Mouse (Mus musculus) liver, embryonic 13.5 days (tissue): Measurements from ENCODE around the gene Nup62. TPM values are rescaled to one million over a fixed set of nuclear protein-coding genes. Genes with fewer than 3 reads are reported as not detected.

ENCODE experiments used
- ATAC-seq: fragments of 200-750 bp; cut with Nextera tagmentation; 2 replicates; pipeline ENCODE4 v1.8.0; 2017; ENCODE audit warnings: low read depth, mild to moderate bottlenecking, moderate number of reproducible peaks, moderate library complexity
- DNase-seq: peaks from one replicate; pipeline ENCODE4 v3.0.0; 2022
- H3K27ac ChIP-seq: fragments of 300-500 bp; sonication (generic); 2 replicates; pipeline ENCODE4 v1.5.1; 2015; ENCODE audit warnings: moderate library complexity, mild to moderate bottlenecking, inconsistent platforms
- H3K27me3 ChIP-seq: fragments of 300-500 bp; sonication (generic); 2 replicates; pipeline ENCODE4 v1.6.1; 2015; ENCODE audit warnings: mild to moderate bottlenecking, inconsistent platforms
- H3K36me3 ChIP-seq: fragments of 300-500 bp; sonication (generic); 2 replicates; pipeline ENCODE4 v1.6.1; 2015; ENCODE audit warnings: mild to moderate bottlenecking, inconsistent platforms
- H3K4me1 ChIP-seq: fragments of 300-500 bp; sonication (generic); replicated peaks from 2 replicates; pipeline ENCODE4 v1.6.1; 2015; ENCODE audit warnings: inconsistent platforms
- H3K4me2 ChIP-seq: fragments of 300-500 bp; sonication (generic); 2 replicates; pipeline ENCODE4 v1.6.1; 2015; ENCODE audit warnings: inconsistent platforms, mild to moderate bottlenecking, moderate library complexity
- H3K4me3 ChIP-seq: fragments of 300-500 bp; sonication (generic); replicated peaks from 2 replicates; pipeline ENCODE4 v1.5.1; 2015; ENCODE audit warnings: mild to moderate bottlenecking, inconsistent platforms
- H3K9ac ChIP-seq: fragments of 300-500 bp; sonication (generic); 2 replicates; pipeline ENCODE4 v1.6.1; 2015; ENCODE audit warnings: mild to moderate bottlenecking, inconsistent platforms
- H3K9me3 ChIP-seq: fragments of 300-500 bp; sonication (generic); replicated peaks from 2 replicates; pipeline ENCODE4 v1.6.1; 2016; ENCODE audit warnings: inconsistent platforms
- WGBS: fragments of 180-500 bp; shearing (Covaris S2); methylation state at CpG from one replicate; pipeline ENCODE4 v1.1.7; 2015; ENCODE audit not compliant: insufficient replicate concordance; 5-methylcytosine and 5-hydroxymethylcytosine counted together
- polyA plus RNA-seq: library from polyadenylated mRNA; unstranded; fragments of >200 nt; fragmentation: Nextera tagmentation; extraction: Ambion mirVana; gene quantifications from 2 replicates; pipeline ENCODE4 v1.2.1, GENCODE M21; 2015

Nup62 gene
- polyA plus RNA-seq, 1 experiment from 2014 or later, result 60.8 TPM

DNA sequence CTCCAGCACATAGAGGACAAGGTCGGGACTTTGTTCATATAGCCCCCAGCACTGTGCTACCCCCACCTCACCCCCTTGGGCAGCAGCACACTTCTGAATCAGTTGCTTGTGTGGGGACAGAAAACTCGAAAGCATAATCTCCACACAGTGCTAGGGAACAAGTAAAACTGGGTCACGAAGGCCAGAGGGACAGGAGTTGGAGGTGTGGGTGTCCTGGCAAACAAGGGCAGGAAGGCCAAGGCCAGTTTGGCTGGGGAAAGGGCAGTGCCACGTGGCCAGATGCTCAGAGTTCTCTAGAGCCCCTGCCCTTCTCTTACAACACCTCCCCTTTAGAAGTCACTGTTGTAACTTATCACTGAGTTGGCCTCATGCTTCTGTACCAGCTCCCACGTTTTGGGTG is 4.0 kb downstream of the Nup62 start:
- peaks cover 84% of the 10 kb centered on the region for H3K4me1 ChIP-seq
- H3K4me2 ChIP-seq, result peak overlapping the region; percentile 79
- H3K27ac ChIP-seq, result peak overlapping the region; percentile 95
- H3K27me3 ChIP-seq, result no peaks in the 10 kb centered on the region
- H3K9ac ChIP-seq, result peak overlapping the region; percentile 91
- ATAC-seq, result no peak
- H3K9me3 ChIP-seq, result no peaks in the 10 kb centered on the region
- DNase-seq, result no peak
- H3K4me3 ChIP-seq, result peak overlapping the region; percentile 74
- 40% methylated on average over 5 of the region's 5 CpGs for WGBS
- H3K36me3 ChIP-seq, result peaks cover 34% of the 10 kb centered on the region

GRCm38 (mm10) chr7:44820525-44820924 is 4.6 kb downstream of the Nup62 start:
- DNase-seq (no peak), ATAC-seq (no peak)
- no peaks in the 10 kb centered on the region for H3K27me3 ChIP-seq
- peaks cover 84% of the 10 kb centered on the region for H3K4me1 ChIP-seq
- WGBS, result 79% methylated on average over 3 of the region's 3 CpGs
- no peaks in the 10 kb centered on the region for H3K9me3 ChIP-seq
- peaks cover 36% of the 10 kb centered on the region for H3K36me3 ChIP-seq
- H3K4me2 ChIP-seq, result peak overlapping the region; percentile 79
- H3K4me3 ChIP-seq, result no peak overlapping the region
- peak overlapping the region; percentile 91; the same call in 1 of the 2 replicates for H3K9ac ChIP-seq
- peak overlapping the region; percentile 95 for H3K27ac ChIP-seq

GRCm38 (mm10) chr7:44821666-44822448 is 6.0 kb downstream of the Nup62 start:
- H3K9me3 ChIP-seq, result no peaks in the 10 kb centered on the region
- H3K27ac ChIP-seq, result 0 out of 2 replicates have a peak overlapping the region, but pooled peaks have one; percentile 9
- no peak overlapping the region for H3K4me3 ChIP-seq
- WGBS, result 68% methylated on average over 7 of the region's 7 CpGs
- no peak overlapping the region for H3K9ac ChIP-seq
- no peak overlapping the region for H3K4me2 ChIP-seq
- H3K36me3 ChIP-seq, result peaks cover 47% of the 10 kb centered on the region
- ATAC-seq (0 out of 2 replicates have a peak, but pooled peaks have one; percentile 18), DNase-seq (no peak)
- H3K27me3 ChIP-seq, result no peaks in the 10 kb centered on the region
- peaks cover 95% of the 10 kb centered on the region for H3K4me1 ChIP-seq

DNA sequence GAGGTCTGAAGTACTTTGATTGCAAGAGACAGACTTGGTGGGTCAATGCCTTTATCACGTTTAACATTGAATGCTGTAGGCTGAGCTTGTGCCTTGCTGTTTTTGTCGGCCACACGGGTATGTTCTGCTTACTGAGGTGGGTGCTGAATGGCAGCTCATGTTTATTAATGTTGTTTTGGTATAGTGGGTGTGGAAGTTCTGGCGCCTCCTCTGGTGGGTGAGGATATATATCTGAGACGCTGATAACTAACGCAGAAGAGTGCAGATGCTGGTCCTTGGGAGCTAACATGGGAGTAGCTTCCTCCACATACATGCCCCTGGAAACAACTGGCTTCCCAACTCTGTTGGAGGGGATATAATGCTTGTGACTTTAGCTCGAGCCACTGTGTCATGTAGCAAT is 7.5 kb downstream of the Nup62 start:
- no peak overlapping the region for H3K9ac ChIP-seq
- H3K36me3 ChIP-seq, result peaks cover 60% of the 10 kb centered on the region
- DNase-seq (no peak), ATAC-seq (no peak)
- 27% methylated on average over 7 of the region's 7 CpGs for WGBS
- H3K4me2 ChIP-seq, result no peak overlapping the region
- H3K4me1 ChIP-seq, result peaks cover 80% of the 10 kb centered on the region
- no peak overlapping the region for H3K4me3 ChIP-seq
- no peaks in the 10 kb centered on the region for H3K27me3 ChIP-seq
- H3K27ac ChIP-seq, result 0 out of 2 replicates have a peak overlapping the region, but pooled peaks have one; percentile 11
- H3K9me3 ChIP-seq, result no peaks in the 10 kb centered on the region

DNA sequence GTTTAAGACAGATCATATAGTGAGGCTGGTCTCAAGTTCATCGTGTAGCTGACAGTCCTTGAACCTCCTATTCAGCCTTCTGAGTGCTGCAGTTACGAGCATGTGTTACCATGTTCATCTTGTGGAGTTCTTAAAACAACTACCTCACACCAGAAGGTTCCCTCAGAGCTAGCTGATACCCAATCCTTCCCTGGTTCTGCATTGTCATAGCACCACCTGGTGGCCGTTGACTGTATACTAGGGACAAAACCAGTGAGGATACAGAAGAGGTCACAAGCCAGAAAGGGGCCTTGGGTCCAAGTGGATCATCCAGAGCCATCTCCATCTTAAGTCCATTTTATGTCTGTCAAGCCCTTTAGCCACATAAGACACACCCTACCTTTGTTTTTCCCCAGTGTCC is 9.0 kb downstream of the Nup62 start:
- H3K27ac ChIP-seq, result no peak overlapping the region
- ATAC-seq, result peak; percentile 37; the same call in 1 of the 2 replicates

GRCm38 (mm10) chr7:44826771-44827170 is 10.9 kb downstream of the Nup62 start:
- peaks cover 75% of the 10 kb centered on the region for H3K36me3 ChIP-seq
- 81% methylated on average over 3 of the region's 3 CpGs for whole genome bisulfite sequencing
- DNase-seq, result no peak

More for the DNA sequence above, 9.0 kb downstream of the Nup62 start:
- Histone ChIP-seq H3K9ac (no peak overlapping the region), H3K4me3 (no peak overlapping the region), H3K9me3 (no peaks in the 10 kb centered on the region), H3K4me2 (no peak overlapping the region), H3K36me3 (peaks cover 63% of the 10 kb centered on the region), H3K4me1 (peaks cover 65% of the 10 kb centered on the region), H3K27me3 (no peaks in the 10 kb centered on the region)
- peak; percentile 62 for DNase-seq
- 21% methylated on average over 3 of the region's 3 CpGs for WGBS

DNA sequence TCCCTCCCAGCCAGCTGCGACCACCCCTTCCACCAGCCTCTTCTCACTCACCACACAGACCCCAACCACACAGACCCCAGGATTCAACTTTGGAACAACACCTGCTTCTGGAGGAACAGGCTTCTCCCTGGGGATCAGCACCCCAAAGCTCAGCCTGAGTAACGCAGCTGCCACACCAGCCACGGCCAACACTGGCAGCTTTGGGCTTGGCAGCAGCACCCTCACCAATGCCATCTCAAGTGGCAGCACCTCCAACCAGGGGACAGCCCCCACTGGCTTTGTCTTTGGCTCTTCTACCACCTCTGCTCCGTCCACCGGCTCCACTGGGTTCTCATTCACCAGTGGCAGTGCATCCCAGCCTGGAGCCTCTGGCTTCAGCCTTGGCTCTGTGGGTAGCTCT is 12.8 kb downstream of the Nup62 start:
- Histone ChIP-seq H3K9ac (no peak overlapping the region), H3K36me3 (peaks cover 70% of the 10 kb centered on the region), H3K27me3 (no peaks in the 10 kb centered on the region), H3K9me3 (no peaks in the 10 kb centered on the region), H3K27ac (no peak overlapping the region), H3K4me2 (no peak overlapping the region), H3K4me1 (peaks cover 29% of the 10 kb centered on the region), H3K4me3 (no peak overlapping the region)
- no peak for DNase-seq
- no peak for ATAC-seq
- WGBS, result 88% methylated on average over 5 of the region's 5 CpGs

More at GRCm38 (mm10) chr7:44826771-44827170, 10.9 kb downstream of the Nup62 start:
- no peaks in the 10 kb centered on the region for H3K9me3 ChIP-seq
- no peak for ATAC-seq
- H3K4me1 ChIP-seq, result peaks cover 46% of the 10 kb centered on the region
- H3K4me2 ChIP-seq, result no peak overlapping the region
- H3K4me3 ChIP-seq, result no peak overlapping the region
- no peak overlapping the region for H3K27ac ChIP-seq
- H3K27me3 ChIP-seq, result no peaks in the 10 kb centered on the region
- H3K9ac ChIP-seq, result no peak overlapping the region

- H3K27ac ChIP-seq, result no peak overlapping the region
- WGBS, result 73% methylated on average over 4 of the region's 4 CpGs
- H3K36me3 ChIP-seq, result peaks cover 48% of the 10 kb centered on the region
Observed at GRCm38 (mm10) chr7:44832763-44833162, 16.9 kb downstream of the Nup62 start.

DNA sequence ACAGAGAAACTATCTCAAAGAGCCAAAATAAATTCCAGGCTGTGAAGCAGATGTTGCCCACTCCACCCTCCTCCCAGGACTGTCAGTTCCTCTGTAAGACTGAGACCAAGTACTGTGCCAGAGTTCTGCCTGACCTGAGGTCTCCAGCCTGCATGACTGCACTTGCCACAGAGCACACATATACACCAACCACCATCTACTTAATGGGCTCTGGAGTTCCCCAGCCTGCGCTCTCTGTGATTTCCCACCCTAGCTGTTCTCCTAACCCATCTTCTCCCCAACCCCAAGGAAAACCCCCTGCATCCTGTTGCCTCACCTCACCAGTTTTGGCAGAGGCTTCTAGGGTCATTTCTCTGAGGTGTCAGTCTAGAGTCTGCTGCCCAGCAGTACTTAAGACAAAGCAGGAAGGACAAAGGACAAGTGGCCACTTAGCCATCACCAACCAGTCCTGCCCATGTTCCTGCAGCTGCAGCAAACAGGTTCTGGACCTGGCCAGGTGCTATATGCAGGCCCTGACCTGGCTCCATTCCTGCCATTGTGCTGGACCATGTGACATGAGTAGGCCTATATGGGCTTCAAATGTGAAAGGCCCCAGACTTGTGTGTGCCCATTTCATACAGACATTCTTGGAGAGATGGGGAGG is 19.6 kb downstream of the Nup62 start:
- Histone ChIP-seq H3K27ac (no peak overlapping the region), H3K9ac (no peak overlapping the region), H3K4me2 (no peak overlapping the region), H3K4me3 (no peak overlapping the region), H3K9me3 (no peaks in the 10 kb centered on the region), H3K27me3 (peaks cover 22% of the 10 kb centered on the region), H3K4me1 (peaks cover 21% of the 10 kb centered on the region), H3K36me3 (peaks cover 23% of the 10 kb centered on the region)
- ATAC-seq (no peak), DNase-seq (no peak)
- WGBS, result 71% methylated on average over 1 of the region's 1 CpGs

More at GRCm38 (mm10) chr7:44832763-44833162, 16.9 kb downstream of the Nup62 start:
- Histone ChIP-seq H3K4me3 (no peak overlapping the region), H3K9ac (no peak overlapping the region), H3K27me3 (no peaks in the 10 kb centered on the region), H3K4me2 (no peak overlapping the region), H3K9me3 (no peaks in the 10 kb centered on the region), H3K4me1 (peaks cover 4% of the 10 kb centered on the region; the same call in 1 of the 2 replicates)
- no peak for DNase-seq
- ATAC-seq, result no peak

GRCm38 (mm10) chr7:44836016-44836404 is 20.1 kb downstream of the Nup62 start:
- H3K4me1 ChIP-seq, result peaks cover 22% of the 10 kb centered on the region
- H3K27ac ChIP-seq, result no peak overlapping the region
- peaks cover 23% of the 10 kb centered on the region for H3K36me3 ChIP-seq
- H3K4me2 ChIP-seq, result no peak overlapping the region
- no peak overlapping the region for H3K4me3 ChIP-seq
- peaks cover 27% of the 10 kb centered on the region for H3K27me3 ChIP-seq
- 37% methylated on average over 3 of the region's 3 CpGs for WGBS
- no peak overlapping the region for H3K9ac ChIP-seq
- no peak for ATAC-seq
- no peaks in the 10 kb centered on the region for H3K9me3 ChIP-seq
- DNase-seq, result no peak

- Histone ChIP-seq H3K36me3 (peaks cover 21% of the 10 kb centered on the region), H3K27me3 (peaks cover 27% of the 10 kb centered on the region), H3K4me3 (no peak overlapping the region), H3K27ac (no peak overlapping the region), H3K9ac (no peak overlapping the region), H3K9me3 (no peaks in the 10 kb centered on the region), H3K4me1 (peaks cover 22% of the 10 kb centered on the region), H3K4me2 (no peak overlapping the region)
- no peak for ATAC-seq
- no peak for DNase-seq
- WGBS, result 75% methylated on average over 9 of the region's 9 CpGs
Observed at GRCm38 (mm10) chr7:44836423-44837053, 20.6 kb downstream of the Nup62 start.
